Mouse (Mus musculus): ENCODE results near the gene Rbm17.

GRCm38 (mm10) chr2:11567781-11568362, 36.1 kb downstream of the Rbm17 start:
- peak; percentile 40; the same call in 1 of the 2 replicates for TF ChIP-seq CTCF (IDR thresholded peaks at IDR 0.05; ENCODE audit: borderline replicate concordance, extremely low read depth, insufficient read depth, insufficient read length)
- no peak for TF ChIP-seq POLR2A (IDR thresholded peaks at IDR 0.05; ENCODE audit: borderline replicate concordance, extremely low read depth, insufficient read depth, insufficient read length, poor library complexity, severe bottlenecking)

All from brain, embryonic 14.5 days (tissue).